Mouse (Mus musculus): ENCODE results near the gene Srebf1.
A peak's percentile ranks its signal among the peaks of the same experiment; 100 is the strongest.

Gene Srebf1

DNA sequence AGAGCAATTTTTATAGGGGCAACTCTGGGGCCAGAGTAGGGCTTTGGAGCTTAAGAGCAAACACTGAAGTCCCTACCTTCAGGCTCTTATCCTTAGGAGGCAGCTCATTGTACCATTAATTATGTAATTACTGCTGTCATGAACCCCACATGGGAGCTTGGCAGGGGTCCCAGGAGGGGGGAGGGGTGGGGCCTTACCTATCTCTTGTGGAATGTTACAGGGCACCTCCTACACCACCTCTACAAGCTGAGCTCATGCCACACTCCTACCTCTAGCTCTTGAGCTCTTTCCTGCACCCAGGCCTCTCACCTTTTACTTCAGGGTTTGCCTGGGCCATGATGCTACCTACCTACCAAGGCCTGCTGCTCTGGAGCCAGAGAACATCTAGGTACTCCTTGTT, 43.9 kb downstream of the Srebf1 start:
- DNase-seq (ENCODE audit: low read depth, low spot score) = no peak

DNA sequence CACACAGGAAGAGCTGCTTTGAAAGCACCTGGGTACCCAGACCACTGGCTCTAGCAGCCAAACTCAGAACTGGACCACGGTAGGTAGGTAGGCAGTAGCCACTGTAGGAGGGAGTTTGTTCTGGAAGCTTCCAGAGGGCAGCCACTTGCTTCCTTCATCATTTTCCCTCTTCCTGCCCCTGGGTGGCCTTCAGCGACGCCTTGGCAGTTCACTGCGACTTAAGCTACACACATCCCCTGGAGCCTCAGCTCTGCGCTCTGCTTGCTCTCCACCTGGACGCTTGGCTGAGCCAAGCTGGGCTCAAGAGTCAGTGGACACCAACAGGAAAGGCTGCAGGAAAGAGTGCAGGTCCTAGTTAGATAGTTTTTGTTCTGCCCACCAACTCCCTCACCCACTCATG, 44.4 kb downstream of the Srebf1 start:
- no peak for DNase-seq (ENCODE audit: low read depth, low spot score)

DNA sequence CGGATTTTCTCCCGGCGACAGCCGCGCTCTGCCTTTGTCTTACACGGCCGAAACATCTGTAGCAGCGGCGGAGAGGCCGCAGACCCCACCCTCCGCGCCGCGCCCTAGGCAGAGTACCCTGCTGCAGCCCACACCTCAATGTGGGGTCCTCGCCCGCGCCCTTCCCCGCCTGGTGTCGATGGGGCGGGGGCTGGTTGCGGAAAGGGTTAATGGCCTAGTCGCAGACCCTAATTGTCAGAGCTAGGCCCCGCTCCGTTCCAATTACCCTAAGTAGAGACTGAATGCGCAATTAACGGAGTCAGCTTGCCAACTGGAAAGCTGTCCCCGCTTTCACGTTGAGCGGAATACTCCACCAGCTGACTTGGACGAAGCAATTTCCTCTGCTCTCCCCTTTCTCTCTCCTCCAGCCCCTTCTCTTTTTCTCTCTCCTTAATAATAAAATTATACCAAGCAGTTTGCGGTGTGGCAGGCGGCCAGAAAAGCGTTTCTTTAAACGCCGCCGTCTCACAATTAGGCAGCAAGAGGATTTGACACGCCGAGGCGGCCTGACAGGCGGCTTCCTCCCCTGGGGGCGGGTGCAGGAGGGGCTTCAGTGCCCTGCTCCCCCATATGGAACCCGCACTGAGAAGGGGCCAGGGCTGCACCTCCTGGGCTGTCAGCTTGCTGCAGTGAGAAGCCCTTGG, 45.3 kb downstream of the Srebf1 start:
- no peak for DNase-seq (ENCODE audit: low read depth, low spot score)

DNA sequence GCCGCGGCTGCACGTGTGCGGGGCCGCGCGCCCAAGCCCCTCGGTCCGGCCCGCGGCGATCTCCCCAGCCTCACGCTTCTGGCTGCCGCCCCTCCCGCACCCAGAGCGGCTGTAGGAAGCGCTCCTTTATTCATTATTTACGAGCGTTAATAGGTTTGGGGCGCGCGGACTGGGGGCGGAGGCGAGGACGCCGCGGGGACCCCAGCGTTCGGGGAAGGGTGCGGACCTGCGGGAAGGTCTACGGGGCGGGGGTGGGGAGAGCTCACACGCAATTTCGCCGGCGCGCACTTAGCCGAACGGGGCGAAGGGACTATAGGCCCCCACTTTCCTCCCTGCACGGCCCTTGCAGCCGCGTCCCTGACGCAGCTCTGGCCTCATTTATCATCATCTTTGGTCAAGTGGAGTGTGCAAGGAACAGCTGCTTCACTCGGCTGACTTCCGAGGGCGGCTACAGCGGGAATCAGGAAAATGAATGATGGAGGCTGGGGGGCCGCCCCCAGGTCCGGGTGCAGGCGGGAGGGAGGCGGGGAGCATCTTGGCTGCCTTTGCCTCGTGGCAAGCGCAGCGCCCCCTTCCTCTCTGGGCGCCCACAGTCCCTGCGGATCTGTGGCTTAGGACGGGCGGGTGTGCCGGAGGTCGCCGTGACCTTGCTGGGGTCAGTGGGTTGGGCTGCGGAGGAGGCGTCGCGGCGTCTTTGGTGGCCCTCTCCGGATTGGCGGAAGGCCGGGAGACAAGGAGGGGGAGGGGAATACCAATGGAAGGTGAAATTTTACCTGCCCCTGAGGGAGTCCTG, 46.0 kb downstream of the Srebf1 start:
- DNase-seq (ENCODE audit: low read depth, low spot score) = peak; percentile 49

DNA sequence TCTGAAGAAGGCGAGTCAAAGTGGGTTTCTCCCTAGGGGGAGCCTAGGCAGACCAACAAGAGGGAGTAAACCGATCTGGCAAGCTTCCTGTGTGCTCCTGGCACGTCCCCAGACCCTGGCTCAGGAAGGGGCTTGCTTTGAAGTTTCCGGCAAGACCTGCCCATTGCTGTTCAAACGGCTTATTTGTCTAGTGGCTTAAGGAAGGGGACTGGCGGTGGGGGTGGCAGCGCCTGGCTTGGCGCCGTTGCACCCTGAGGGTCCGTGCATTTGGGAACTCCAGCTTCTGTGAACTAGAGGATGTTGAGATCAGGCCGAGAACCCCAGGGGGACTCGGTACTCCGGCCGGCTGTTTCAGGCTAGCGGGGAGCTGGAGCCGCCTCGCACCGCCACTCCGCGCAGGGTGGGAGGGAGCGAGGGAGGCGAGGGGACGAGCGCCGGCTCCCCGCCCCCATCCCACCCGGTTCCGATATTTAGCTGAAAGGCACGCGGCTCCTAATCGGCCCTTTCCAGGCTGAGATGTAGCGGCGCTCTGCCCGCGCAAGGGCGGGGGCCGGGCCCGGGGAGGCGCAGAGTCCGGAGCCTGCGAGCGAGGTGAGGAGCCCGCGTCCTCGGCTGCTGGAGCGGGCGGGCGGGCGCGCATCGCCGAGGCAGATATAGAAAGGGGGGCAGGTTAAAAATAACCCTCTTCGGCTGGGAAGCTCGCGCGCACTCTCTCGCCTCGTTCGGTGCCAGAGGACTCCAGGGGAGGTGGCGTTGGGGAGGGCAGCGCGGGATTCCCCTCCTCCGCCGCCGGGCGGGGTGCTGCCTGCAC, 46.8 kb downstream of the Srebf1 start:
- no peak for DNase-seq (ENCODE audit: low read depth, low spot score)

DNA sequence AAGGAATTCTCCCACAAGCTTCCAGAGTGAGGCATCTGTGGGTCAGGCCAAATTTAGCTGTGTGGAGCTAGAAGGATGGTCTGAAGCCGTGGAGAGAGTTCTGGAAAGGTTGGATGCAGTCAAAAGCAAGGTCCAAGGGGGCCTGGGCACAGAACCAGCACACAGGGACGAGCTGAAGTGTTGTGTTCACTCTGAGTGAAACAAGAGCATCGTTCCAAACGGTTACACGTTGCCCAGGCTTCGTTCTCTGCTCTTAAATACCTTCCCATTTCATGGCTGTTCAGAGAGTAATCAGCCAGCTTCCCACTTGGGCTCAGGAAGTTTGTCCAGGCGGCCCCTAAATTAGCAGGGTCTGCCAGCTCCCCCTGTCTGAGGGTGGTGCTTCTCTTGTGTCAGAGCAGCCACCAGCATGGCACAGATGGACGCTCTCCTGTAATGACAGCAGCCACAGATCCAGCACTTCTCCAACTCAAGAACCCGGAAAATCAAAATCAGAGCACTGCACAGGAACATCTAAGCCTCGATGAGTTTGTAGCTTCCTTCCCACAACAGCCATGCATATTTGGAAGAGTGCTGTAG, 48.7 kb downstream of the Srebf1 start:
- no peak for DNase-seq (ENCODE audit: low read depth, low spot score)

DNA sequence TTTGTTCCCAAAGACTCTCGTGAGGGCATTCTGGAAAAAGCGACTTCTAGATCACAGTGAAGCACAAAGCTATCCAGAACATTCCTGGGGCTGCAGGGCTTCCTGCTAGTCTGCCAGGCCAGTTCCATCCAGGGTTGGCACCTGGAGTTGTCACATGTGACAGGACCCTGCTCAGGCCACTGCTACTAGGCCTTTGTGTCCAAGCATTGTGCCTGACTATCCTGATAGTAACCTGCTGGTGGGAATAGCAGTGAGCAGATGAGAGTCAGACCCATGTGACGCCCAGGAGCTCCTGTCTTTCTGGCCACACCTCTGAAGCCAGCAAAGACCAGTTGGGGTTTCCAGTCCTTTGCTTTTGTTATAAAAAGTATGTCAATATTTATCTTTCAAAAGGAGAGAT, 50.3 kb downstream of the Srebf1 start:
- no peak for DNase-seq (ENCODE audit: low read depth, low spot score)

DNA sequence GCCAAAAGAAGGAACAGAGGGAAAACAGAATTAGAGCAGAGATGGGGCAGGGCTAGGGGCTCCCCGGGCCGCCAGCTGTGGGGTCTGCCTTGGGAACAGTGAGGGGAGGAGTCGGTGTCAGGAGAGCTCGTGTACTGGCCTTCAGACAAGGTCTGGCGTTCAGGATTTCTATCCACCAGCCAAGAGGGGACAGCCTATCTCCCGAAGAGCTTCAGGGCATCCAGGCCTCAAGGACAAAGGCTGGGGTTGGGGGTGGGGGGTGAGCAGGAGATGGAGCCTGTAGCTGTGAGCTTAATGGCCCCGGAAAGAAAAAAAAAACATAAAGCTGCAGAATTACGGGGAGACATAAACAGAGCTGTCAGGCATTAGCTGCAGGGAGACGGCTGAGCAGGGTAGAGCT, 53.6 kb downstream of the Srebf1 start:
- no peak for DNase-seq (ENCODE audit: low read depth, low spot score)

DNA sequence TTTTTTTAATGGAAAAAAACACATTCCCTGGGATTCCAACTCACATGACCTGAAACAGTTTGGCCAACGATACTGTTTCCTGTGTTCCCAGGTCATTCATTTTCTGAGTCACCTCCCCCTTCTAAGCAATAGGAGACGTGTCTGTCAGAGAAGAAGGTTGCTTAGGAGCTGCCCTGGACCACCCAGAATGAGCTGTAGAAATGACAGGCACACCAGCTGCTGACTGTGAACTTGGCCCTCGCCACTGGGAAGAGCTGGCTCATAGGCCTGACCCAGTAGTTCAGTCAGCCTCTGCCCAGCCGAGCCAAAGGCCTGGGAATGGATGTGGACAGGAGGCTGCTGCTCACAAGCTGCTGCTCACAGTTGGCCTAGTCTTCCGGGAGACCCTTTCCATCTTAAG, 57.3 kb downstream of the Srebf1 start:
- peak; percentile 81 for DNase-seq (ENCODE audit: low read depth, low spot score)

DNA sequence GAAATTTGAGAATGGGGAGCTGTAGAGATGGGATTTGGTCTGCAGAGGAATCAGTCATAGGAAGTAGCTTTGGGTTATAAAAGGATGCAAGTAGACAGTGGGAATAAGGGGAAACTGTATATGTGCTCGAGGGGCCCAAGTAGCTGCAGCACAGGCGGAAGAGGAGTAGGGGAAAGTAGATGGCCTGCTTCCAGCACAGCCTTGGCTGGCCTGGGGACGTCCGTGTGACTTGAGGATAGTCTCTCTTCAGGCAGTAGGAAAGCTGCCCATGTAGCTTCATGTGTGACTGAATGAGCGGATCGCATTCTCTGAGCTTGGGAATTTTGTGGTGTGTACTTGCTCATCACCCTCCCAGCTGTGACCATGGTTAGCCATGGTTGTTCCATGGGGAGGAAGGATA, 57.9 kb downstream of the Srebf1 start:
- DNase-seq (ENCODE audit: low read depth, low spot score) = no peak

DNA sequence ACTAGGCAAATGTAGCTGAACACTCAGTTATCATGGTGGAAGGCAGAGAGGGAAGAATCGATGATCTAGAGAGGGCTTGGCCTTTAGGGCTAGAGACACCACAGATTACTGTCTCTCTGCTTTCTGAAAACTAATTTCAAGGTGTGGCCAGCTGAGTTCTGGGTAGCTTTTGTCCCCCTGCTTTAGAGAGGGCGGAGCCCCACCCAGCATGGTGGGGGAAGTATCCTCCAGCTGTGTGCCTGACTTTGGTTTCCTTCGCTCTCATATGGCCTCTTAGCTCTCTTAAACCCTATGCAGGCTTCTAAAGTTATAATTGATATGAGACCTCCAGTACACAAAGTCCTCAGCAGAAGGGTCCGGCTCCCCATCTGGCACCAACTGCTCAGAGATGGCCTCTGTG, 59.0 kb downstream of the Srebf1 start:
- no peak for DNase-seq (ENCODE audit: low read depth, low spot score)

DNA sequence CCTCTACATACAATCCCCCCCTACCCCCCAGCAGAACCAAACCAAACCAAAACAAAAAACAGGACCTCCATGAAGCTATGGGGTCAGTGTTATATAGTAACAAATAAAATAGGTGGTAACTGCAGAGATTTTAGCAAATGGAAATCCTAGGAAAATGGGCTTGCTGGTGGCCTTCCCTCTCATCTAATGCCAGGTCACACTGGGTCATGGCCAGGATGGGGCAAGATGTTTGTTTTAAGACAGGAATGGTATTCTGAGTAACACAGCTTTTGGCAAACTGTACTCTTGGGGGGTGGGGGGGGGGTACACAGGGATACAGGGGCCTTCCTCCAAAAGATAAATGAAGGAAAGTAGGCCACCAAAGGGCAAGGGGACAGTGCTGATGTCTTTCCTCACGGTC, 59.8 kb downstream of the Srebf1 start:
- no peak for DNase-seq (ENCODE audit: low read depth, low spot score)

DNA sequence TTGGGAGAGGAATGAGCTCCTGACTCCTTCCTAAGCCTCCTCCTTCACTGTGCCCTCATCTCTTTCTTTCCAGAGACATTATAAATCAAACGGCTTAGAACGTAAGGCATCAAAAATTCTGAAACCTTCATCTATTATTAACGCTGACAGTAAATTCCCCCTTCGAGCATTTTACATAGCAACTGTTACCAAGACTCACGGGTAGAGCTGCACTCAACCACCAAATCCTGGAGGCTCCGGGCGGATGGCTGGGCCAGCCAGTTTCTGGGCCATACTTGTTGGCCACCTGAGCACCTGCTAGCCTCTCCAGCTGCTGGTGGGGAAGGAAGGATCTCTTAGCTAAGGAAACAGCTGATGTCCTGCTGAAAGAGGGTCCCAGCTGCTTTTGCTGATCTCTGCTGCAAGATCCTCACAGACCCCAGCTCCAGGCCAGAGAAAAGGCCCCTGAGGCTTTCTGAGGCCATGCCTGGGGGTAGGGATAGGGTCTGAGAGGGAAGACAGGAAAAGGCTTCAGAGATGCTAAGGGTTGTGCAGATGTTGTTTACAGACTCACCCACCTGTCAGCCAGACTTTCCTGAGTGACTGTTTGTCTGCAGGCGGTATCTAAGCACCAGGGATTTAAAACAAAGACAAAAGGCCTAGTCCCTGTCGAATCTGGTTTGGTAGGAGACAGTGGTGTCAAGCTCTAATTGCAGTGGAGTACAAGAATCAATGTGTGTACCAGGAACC, 61.1 kb downstream of the Srebf1 start:
- no peak for DNase-seq (ENCODE audit: low read depth, low spot score)

DNA sequence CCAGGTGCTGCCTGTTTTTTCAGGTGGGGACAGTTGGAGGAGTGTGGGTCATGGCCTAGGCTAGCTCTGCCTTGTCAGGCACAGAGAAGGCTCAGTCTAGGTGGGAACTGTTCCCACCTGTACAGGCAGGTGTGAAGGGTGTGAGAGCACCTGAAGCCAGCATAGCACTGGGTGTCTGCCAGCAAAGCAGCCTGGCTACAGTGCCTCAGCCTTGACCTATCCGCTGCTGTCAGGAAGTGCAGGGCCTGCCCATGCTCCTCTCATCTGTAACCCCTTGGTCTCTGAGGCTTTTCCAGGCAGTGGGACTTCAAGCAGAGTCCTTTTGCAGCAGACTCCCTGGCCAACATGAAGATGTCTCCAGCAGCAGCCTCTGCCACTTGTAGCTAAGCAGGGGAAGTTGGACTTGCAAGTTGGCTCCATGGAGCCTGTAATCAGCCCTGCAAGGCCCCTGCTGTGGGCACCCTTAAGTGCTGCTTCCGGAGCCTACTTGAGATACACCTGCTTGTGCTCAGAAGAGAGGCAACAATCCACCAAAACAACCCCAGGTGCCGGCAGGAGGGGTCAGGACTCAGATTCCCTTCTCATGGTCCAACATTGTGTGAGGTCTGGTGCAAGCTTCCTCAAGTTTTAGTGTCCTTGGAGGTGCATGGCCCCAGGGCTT, 61.8 kb downstream of the Srebf1 start:
- DNase-seq (ENCODE audit: low read depth, low spot score) = no peak

DNA sequence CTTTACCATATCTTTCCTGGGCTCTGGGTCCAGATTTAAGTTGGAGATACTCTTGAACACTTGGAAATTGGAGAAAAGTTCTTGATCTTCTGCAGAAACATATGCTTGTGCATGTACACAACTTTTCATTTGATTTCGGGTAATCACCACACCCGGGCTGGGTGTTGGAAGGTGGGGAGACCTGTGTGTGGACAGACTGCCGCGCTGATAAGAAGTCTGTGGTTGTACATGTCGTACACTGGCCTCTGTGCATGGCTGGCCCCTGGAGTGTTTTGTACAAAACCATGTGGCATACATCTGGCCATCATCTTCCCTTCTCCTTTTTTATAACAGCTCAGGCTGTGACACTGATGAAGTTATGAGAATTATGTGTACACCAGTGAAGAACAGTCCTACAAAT, 62.4 kb downstream of the Srebf1 start:
- no peak for DNase-seq (ENCODE audit: low read depth, low spot score)

DNA sequence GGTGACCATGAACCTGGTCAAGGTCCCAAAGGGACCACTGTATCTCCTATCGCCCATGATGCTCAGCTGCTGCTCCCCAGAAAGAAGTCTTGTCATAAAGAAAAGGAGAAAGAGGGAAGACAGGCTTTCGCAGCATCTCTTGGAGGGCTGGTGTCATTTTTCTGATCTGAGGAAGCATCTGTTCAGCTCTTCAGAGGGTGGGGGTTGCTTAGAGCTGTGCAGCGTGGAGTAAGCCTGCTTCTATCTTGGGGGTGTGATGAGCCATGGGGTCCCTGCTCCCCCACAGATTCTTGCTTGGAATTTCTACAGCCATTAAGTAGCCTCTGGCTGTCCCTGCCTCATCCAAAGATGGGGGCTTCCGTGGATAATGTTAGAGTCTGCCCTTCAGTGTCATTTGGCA, 64.1 kb downstream of the Srebf1 start:
- no peak for DNase-seq (ENCODE audit: low read depth, low spot score)

DNA sequence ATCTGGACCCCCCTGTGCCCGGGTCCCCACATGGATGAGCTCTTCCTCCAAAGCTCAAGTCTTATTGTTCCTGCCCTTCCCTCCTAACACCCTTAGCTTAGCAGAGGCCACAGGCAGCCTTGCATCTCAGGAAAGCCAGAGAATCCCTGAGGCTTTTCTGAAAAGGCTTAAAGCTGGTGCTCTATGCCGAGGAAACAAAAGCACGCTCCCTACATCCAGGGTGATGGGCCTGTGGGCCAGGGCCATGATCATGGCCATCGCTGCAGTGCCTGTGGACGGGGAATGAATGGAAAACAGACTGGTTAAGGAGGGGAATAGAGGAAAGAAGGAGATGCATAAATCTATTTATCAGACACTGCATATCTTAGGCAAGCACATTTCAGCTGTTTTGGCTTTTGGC, 66.7 kb downstream of the Srebf1 start:
- no peak for DNase-seq (ENCODE audit: low read depth, low spot score)

DNA sequence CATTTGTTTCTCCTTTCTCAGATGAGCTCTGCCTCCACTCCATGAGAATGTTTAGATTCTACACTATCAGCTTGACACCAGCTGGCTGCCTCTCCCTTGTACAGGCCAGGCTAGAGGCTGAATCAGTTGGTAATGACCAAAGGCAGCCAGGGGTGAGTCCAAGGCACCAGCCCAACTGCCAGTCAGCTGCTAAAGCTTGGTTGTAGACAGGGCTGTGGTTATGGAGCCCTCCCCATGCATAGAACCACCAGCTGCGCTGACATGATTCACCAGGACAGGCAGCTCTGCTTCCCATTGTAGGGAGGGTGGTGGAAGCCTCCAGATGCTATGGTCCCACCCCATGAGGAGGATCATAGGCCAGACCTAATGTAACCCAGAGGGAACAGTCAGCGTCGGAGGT, 68.4 kb downstream of the Srebf1 start:
- peak; percentile 43 for DNase-seq (ENCODE audit: low read depth, low spot score)

DNA sequence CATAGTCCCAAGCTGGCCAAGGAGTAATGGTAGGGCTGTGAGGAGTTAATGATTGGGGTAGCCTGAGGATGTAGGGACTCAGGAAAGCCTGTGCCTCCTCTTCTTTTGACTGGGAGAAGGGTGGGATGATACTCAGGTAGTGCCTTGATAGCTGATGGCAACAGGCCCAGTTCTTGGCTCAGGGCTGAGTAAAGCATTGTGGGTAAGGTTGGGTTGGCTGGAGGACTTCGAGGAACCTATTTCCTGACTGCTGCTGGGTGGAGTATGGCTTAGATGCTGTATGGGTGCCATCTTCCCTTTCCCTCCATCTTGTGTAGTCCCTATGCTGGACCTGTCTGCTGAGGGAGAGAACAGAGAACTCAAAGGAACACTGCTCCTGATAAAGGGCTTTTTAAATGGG, 70.0 kb downstream of the Srebf1 start:
- DNase-seq (ENCODE audit: low read depth, low spot score) = no peak

DNA sequence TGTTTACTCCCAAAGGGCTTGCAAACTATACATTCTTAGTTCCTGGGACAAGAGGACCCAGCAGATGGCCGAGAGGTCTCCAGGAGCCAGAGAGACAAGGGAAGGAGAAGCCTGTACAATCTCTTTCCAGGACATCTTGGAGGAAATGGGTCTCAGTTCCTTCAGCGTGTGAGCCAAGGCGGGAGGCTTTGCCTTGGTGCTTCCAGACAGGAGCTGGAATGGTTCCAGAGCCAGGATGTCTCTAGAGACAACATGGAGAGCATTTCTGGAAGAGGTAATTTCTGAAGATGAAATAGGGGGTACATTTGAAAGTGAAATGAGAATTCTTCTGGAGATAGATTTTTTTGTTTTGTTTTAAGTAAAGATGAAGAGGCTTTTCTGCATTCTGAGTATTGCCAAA, 71.7 kb downstream of the Srebf1 start:
- DNase-seq (ENCODE audit: low read depth, low spot score) = no peak
